Mouse (Mus musculus): ENCODE measurements around the gene Phf12.

GRCm38 (mm10) chr11:78062563-78062962 is 80.0 kb downstream of the Phf12 start:
- no peak for TF ChIP-seq CTCF (conservative IDR thresholded peaks at IDR 0.05; ENCODE audit: low read length)
- no peak for TF ChIP-seq NANOG (IDR thresholded peaks at IDR 0.05; ENCODE audit: borderline replicate concordance, low read length)
